Mouse (Mus musculus): ENCODE measurements at regions not wholly inside any gene's neighbourhood (a gene's known extent, or its start where the extent isn't known, plus 50 kb on each side); places are given as distances from the start of the nearest gene placed in this dataset.

DNA sequence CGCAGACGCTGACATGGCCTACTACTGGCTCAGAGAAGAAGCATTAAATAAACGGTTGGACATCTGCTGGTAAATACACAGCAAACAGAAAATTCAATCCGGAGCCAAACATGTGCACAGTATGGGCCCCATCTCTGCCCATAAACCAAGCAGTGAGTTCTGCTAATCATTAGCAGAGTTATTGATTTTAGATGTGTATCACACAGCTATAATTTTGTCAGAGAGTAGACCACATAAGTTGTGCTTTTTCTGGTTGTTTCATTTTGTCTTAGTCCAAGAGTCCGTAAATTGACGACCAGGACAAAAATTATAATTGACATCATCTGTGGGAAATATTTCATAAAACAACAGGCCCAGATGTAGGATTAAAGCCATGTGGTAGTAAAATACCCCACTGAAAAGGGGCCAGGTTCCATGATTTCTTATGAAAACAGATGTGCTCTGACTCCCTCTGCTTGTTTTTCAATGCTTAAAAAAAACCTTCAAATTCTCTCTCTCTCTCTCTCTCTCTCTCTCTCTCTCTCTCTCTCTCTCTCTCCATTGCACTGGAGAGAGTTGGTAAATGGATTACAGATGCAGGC is 339.3 kb downstream of the Hao1 start:
- Histone ChIP-seq H3K9me3 (ENCODE audit: low read length) (0 out of 2 replicates have a peak, but pooled peaks cover 3% of the 10 kb centered on the region), H3K36me3 (ENCODE audit: insufficient read depth, low read length) (no peaks in the 10 kb centered on the region), H3K4me3 (ENCODE audit: low read depth, low read length) (no peak overlapping the region), H3K27me3 (ENCODE audit: insufficient read depth, low read length) (no peaks in the 10 kb centered on the region), H3K9ac (replicated peaks; ENCODE audit: low read length, poor library complexity, severe bottlenecking) (no peak overlapping the region), H3K4me1 (ENCODE audit: insufficient read depth, low read length) (no peaks in the 10 kb centered on the region), H3K4me2 (ENCODE audit: low read depth, low read length, poor library complexity, severe bottlenecking) (no peak overlapping the region), H3K27ac (ENCODE audit: low read depth, low read length) (no peak overlapping the region)
- ATAC-seq (ENCODE audit: low FRiP score) (no peak), DNase-seq (ENCODE audit: low spot score) (no peak)
- no peak for TF ChIP-seq CTCF (IDR thresholded peaks at IDR 0.05)
- 88% methylated on average over 6 of the region's 6 CpGs for WGBS

DNA sequence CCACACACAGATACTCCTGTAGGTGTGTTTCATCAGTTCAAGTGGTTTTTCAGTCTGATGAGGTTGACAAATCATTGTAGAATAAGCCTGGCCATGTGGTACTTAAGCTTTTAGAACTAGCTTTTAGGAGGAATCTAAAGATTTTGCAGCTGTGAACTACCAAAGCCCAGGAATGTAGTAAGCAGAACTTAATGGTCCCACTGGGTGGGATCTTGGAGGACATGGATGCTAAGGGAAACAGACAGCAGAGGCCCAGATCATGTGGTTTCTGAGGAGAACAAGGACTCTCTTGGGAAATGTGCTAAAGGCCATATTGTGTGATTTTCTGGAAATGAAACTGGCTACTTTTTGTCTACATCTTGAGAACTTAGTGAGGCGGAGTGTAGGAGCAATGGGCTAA is 350.9 kb downstream of the Hao1 start:
- WGBS = 97% methylated on average over 1 of the region's 1 CpGs
- no peak overlapping the region for H3K4me3 ChIP-seq (ENCODE audit: low read depth, low read length)

DNA sequence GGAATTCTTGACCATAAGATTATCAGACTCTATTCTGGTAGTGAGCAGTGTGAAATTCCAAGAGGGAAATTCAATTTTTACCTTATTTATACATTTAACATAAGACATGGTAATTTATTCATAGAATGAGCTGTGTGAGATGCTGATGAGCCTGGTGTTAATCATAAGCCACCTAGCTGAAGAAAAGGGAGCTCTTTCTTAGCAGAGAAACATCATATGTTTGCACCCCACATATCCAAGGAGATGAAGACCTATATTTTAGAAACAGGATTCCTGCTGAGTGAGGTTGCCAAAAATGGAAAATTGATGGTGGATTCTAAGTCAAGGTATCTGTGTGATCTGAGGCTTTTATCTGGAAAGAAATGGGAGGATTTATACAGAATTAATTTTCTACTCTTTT is 358.2 kb downstream of the Hao1 start:
- Histone ChIP-seq H3K4me2 (ENCODE audit: low read depth, low read length, poor library complexity, severe bottlenecking) (no peak overlapping the region), H3K36me3 (ENCODE audit: insufficient read depth, low read length) (no peaks in the 10 kb centered on the region), H3K4me3 (ENCODE audit: low read depth, low read length) (no peak overlapping the region), H3K4me1 (ENCODE audit: insufficient read depth, low read length) (no peaks in the 10 kb centered on the region), H3K9me3 (ENCODE audit: low read length) (no peaks in the 10 kb centered on the region), H3K9ac (replicated peaks; ENCODE audit: low read length, poor library complexity, severe bottlenecking) (no peak overlapping the region), H3K27ac (ENCODE audit: low read depth, low read length) (no peak overlapping the region), H3K27me3 (ENCODE audit: insufficient read depth, low read length) (no peaks in the 10 kb centered on the region)
- no peak for TF ChIP-seq CTCF (IDR thresholded peaks at IDR 0.05)
- DNase-seq (ENCODE audit: low spot score) (no peak), ATAC-seq (ENCODE audit: low FRiP score) (no peak)

More for the DNA sequence above, 350.9 kb downstream of the Hao1 start:
- ATAC-seq (ENCODE audit: low FRiP score) (no peak), DNase-seq (ENCODE audit: low spot score) (no peak)
- Histone ChIP-seq H3K27ac (ENCODE audit: low read depth, low read length) (no peak overlapping the region), H3K4me1 (ENCODE audit: insufficient read depth, low read length) (no peaks in the 10 kb centered on the region), H3K27me3 (ENCODE audit: insufficient read depth, low read length) (no peaks in the 10 kb centered on the region), H3K9ac (replicated peaks; ENCODE audit: low read length, poor library complexity, severe bottlenecking) (no peak overlapping the region), H3K36me3 (ENCODE audit: insufficient read depth, low read length) (no peaks in the 10 kb centered on the region), H3K9me3 (ENCODE audit: low read length) (no peaks in the 10 kb centered on the region), H3K4me2 (ENCODE audit: low read depth, low read length, poor library complexity, severe bottlenecking) (no peak overlapping the region)
- no peak for TF ChIP-seq CTCF (IDR thresholded peaks at IDR 0.05)

DNA sequence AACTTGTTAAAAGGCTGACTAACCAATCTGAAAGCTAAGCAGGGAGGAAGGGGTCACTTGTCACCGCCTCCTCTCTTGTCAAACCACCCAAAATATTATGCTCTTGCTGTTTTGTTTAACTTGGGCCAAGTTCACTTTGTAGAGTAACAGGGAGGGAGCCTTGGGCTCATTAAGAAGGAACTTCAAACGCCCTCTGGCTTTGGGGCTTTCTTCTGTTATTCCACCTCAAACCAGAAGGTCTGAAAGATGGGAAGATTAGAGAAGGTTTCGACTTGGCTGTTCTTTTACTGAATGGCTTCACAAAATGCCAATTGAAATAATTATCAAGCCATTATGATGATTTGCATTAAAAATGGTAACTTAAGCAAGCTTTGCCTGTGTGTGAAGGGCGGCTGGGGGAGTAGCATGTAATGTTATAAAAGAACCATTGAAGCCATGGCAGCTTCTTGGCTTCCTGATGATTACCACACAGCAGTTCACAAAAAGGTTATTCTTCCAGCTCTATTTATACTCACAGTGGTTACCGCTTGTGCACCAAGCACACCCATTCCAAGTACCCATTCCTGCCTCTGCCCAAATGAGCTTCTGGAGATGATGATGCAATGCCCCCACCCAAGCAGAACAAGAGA is 364.6 kb downstream of the Hao1 start:
- no peaks in the 10 kb centered on the region for H3K9me3 ChIP-seq (ENCODE audit: low read length)
- H3K27ac ChIP-seq (ENCODE audit: low read depth, low read length) = no peak overlapping the region
- ATAC-seq (ENCODE audit: low FRiP score) (peak; percentile 52; the same call in 1 of the 2 replicates), DNase-seq (ENCODE audit: low spot score) (peak; percentile 50)
- no peak overlapping the region for H3K4me3 ChIP-seq (ENCODE audit: low read depth, low read length)
- no peak for TF ChIP-seq CTCF (IDR thresholded peaks at IDR 0.05)
- WGBS = 56% methylated on average over 5 of the region's 5 CpGs
- H3K36me3 ChIP-seq (ENCODE audit: insufficient read depth, low read length) = no peaks in the 10 kb centered on the region
- no peaks in the 10 kb centered on the region for H3K4me1 ChIP-seq (ENCODE audit: insufficient read depth, low read length)
- H3K4me2 ChIP-seq (ENCODE audit: low read depth, low read length, poor library complexity, severe bottlenecking) = no peak overlapping the region
- H3K9ac ChIP-seq (replicated peaks; ENCODE audit: low read length, poor library complexity, severe bottlenecking) = no peak overlapping the region
- H3K27me3 ChIP-seq (ENCODE audit: insufficient read depth, low read length) = no peaks in the 10 kb centered on the region
